Mouse (Mus musculus) kidney, postnatal 14 days (tissue): ENCODE data around the gene Fgf8.

Experiments used
- DNase-seq: peaks from one replicate; pipeline ENCODE4 v3.0.0; 2022; ENCODE audit warnings: mixed read lengths

The Fgf8 gene

GRCm38 (mm10) chr19:45748206-45748605 lies 5.5 kb upstream of the Fgf8 start:
- no peak for DNase-seq

GRCm38 (mm10) chr19:45747028-45747867 lies 4.5 kb upstream of the Fgf8 start:
- peak; percentile 90 for DNase-seq

GRCm38 (mm10) chr19:45746153-45747020 lies 3.7 kb upstream of the Fgf8 start:
- DNase-seq, result peak; percentile 85

GRCm38 (mm10) chr19:45745344-45746152 lies 2.8 kb upstream of the Fgf8 start:
- no peak for DNase-seq

GRCm38 (mm10) chr19:45743619-45744018 lies 904 bp upstream of the Fgf8 start:
- no peak for DNase-seq

GRCm38 (mm10) chr19:45742984-45743575 lies 365 bp upstream of the Fgf8 start:
- DNase-seq, result no peak

- no peak for DNase-seq
Measured at GRCm38 (mm10) chr19:45741431-45742217, 1.1 kb downstream of the Fgf8 start.

GRCm38 (mm10) chr19:45740817-45741216 lies 1.9 kb downstream of the Fgf8 start:
- DNase-seq, result no peak

- no peak for DNase-seq
Measured at GRCm38 (mm10) chr19:45740233-45740632, 2.5 kb downstream of the Fgf8 start.

GRCm38 (mm10) chr19:45738521-45738920 lies 4.2 kb downstream of the Fgf8 start:
- DNase-seq, result no peak

GRCm38 (mm10) chr19:45737846-45738484 lies 4.8 kb downstream of the Fgf8 start:
- DNase-seq, result no peak

- no peak for DNase-seq
Measured at GRCm38 (mm10) chr19:45737208-45737845, 5.4 kb downstream of the Fgf8 start.

GRCm38 (mm10) chr19:45736855-45737207 lies 5.9 kb downstream of the Fgf8 start:
- peak; percentile 68 for DNase-seq

GRCm38 (mm10) chr19:45736241-45736640 lies 6.5 kb downstream of the Fgf8 start:
- no peak for DNase-seq

GRCm38 (mm10) chr19:45734762-45735161 lies 8.0 kb downstream of the Fgf8 start:
- no peak for DNase-seq

- no peak for DNase-seq
Measured at GRCm38 (mm10) chr19:45734191-45734590, 8.5 kb downstream of the Fgf8 start.

- no peak for DNase-seq
Measured at GRCm38 (mm10) chr19:45733564-45733963, 9.2 kb downstream of the Fgf8 start.

GRCm38 (mm10) chr19:45731658-45732057 lies 11.1 kb downstream of the Fgf8 start:
- no peak for DNase-seq

- DNase-seq, result no peak
Measured at GRCm38 (mm10) chr19:45730042-45730441, 12.7 kb downstream of the Fgf8 start.

- DNase-seq, result no peak
Measured at GRCm38 (mm10) chr19:45727231-45727630, 15.5 kb downstream of the Fgf8 start.
